Mouse (Mus musculus) gastrocnemius, postnatal 10 days (tissue): ENCODE results near the gene Olfr427. TPM values are rescaled to one million over a fixed set of nuclear protein-coding genes. Genes with fewer than 3 reads are reported as not detected.
"Not testable (repeated sequence)": the region's sequence is repeated elsewhere in the genome, so short reads cannot be mapped to it uniquely, and the experiment has no call there.

Source experiments
- DNase-seq: peaks from one replicate; pipeline ENCODE4 v3.0.0; 2021; ENCODE audit warnings: mixed read lengths
- long read RNA-seq, 2 experiments: library from polyadenylated mRNA; stranded (forward); transcript quantifications; one replicate each; pipeline ENCODE4 v2.0.0; 2021
- total RNA-seq, 2 experiments: library from RNA; stranded (reverse); gene quantifications; 2 replicates each; pipeline ENCODE4 v1.2.3; 2021

Olfr427 gene
- total RNA-seq = not detected
- long read RNA-seq, experiment 1 = 0 reads
- long read RNA-seq, experiment 2 = 0 reads

DNA sequence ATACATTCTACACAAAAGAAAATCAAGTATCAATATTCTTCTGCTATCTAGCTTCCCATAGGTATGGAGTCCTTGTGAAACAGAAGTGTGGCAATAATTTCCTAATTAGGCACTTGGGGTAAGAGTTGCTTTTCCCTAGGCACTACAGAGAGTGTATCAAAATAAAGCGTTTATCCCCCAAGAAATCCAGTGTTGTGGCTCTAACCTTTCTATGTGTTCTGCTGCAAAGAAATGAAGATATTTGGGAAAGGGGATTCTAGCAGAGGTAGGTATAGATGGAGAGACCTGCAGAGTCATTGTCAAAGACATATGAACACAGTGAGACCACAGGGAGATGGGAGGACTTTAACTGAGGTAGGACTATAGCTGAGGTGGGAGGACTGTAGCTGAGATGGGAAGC, at the start of gene Olfr427:
Gene Olfr427, plus strand, starts transcription at position 301 of the 400 bp plus-strand sequence.
- DNase-seq = no peak

DNA sequence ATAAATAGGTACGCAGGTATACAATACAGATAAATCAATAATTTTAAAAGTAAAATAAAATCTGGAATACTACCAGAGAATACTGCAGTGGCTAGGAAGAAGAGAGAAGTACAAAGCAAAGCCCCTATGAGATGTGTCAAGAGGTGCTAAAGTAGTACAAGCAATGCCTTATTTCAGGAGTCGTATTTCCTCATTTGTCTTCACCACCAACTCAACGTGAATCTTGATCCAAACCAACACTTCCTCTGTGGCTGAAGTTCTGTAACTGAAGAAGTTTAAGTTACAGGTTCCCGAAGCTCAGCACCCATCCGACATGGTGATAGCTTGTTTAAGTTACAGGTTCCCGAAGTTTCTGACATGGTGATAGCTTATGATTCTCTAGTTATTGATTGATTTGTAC, 48.5 kb upstream of the Olfr427 start:
- not testable (repeated sequence) for DNase-seq

DNA sequence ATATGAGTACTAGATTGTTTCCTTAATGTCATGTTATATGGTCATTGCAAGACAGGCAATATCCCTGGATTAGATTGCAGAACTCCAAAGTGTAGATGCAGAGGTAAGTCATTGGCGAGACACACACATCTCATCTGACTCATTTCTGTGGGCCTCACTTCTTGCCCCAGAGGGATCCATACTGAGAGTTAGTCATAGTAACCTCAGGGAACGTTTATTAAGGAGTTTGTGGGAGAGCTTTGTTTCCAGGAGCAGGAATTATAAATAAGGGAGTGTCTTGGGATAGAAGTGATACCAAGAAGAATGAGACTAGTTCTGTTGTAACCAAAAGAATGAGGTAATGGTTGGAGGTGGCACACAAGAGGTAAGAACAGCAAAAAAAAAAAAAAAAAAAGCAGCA, 47.8 kb upstream of the Olfr427 start, which contains the start of gene Olfr432:
Gene Olfr432, plus strand, starts transcription at position 313 of the 400 bp plus-strand sequence.
- no peak for DNase-seq

DNA sequence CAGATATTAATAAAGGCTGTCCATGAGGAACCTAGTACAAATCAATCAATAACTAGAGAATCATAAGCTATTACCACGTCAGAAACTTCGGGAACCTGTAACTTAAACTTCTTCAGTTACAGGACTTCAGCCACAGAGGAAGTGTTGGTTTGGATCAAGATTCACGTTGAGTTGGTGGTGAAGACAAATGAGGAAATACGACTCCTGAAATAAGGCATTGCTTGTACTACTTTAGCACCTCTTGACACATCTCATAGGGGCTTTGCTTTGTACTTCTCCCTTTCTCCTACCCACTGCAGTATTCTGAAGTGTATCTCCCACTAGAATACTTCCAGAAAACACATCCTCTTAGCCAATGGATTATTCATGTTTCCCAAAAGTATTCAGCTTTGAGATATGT, 47.3 kb upstream of the Olfr427 start:
- DNase-seq = not testable (repeated sequence)

DNA sequence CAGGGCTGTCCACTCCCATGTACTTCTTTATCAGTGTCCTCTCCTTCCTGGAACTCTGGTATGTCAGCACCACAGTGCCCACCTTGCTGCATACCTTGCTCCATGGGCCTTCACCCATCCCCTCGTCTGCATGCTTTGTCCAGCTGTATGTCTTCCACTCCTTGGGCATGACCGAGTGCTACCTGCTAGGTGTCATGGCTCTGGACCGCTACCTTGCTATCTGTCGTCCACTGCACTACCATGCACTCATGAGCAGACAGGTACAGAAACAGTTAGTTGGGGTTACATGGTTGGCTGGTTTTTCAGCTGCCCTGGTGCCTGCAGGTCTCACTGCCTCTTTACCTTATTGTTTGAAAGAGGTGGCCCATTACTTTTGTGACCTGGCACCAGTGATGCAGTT, 46.2 kb upstream of the Olfr427 start:
- no peak for DNase-seq

DNA sequence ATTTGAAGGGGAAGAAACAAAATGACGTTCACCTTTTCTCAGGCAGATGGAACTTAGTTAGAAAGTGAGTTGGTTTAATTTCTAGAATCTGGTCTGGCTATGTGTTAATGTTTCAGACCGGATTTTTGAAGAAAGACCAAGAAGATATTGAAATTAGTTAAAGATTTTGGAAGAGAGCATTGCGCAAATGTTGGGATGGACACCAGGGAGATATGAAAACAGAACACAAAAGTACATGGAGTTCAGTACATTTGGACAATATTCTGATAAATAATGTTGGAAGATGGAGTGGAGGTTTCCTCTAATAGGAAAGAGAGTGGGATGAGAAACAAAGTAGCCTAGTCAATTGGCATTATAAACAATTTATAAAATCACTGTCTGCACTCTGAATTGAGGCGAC, 45.2 kb upstream of the Olfr427 start:
- no peak for DNase-seq

DNA sequence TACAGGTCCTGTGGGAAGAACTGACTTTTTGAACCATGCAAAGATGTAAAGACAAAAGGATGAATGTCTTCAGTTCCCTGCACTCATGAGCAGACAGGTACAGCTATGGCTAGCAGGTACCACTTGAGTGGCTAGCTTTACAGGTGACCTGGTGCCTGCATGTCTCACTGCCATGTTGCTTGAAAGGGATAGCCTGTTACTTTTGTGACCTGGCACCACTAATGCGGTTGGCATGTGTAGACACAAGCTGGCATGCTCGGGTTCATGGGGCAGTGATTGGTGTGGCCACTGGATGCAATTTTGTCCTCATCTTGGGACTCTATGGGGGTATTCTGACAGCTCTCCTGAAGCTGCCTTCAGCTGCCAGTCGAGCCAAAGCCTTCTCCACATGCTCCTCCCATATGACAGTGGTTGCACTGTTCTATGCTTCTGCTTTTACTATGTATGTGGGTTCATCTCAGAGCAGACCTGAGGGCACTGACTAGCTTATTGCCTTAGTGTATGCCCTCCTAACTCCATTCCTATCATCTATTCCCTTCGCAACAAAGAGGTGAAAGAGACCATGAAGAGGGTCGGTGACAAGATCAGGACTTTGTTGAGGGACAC, 44.7 kb upstream of the Olfr427 start:
- DNase-seq = no peak

DNA sequence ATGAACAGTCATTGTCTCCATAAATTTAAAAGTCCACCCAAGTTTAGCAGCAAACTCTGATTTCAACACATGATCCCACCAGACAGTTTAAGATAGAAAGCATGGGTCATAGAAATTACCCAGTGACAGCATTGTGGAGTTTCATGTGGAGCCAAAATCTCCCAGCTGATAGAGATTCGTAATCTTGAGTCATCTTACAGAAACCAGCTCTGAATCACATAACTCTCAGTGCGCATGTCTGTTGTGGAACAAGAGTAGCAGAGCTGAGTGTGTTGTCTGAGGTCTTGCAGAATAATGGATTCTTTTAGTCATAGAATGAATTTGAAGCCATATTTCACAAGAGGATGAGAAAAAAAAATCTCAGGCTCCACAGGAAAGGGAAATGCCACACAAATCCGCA, 43.7 kb upstream of the Olfr427 start:
- no peak for DNase-seq

DNA sequence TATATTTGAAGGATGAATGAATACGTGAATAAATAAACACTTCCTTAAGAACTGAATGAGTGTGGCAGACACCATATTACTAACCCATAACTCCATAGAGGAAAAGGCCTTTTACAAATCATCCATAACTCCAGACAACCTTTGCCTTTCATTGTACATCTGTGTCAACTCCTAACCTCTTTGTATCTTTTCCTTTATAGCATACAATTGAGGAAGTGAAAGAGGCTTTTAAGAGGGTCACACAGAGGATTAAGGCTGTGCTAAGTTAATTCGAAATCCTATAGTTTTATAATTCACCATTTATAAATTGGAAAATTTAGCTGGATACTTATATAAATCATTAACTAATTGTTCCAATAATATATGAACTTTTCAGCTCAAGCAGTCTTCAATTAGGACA, 41.4 kb upstream of the Olfr427 start:
- DNase-seq = no peak

DNA sequence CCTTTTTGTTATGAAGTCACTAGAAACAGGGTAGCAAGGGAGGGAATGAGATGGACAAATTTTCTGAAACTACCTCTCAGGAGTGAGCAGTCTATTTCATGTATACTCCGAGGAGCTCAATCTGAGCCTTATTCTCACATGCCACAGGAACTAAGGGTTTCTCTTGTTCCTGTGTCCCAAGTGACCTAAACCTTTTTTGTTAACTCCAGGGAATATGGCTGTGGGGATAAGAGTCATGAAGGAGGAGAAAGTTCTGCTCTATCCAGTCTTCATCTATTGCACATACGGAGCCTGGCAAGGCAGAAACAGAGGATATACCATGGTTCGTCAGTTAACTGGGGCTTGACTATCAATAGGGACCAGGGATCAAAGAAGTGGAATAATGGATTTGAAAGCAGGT, 30.4 kb upstream of the Olfr427 start, which contains the start of gene Olfr430:
Gene Olfr430, plus strand, starts transcription at position 301 of the 400 bp plus-strand sequence.
- DNase-seq = no peak

DNA sequence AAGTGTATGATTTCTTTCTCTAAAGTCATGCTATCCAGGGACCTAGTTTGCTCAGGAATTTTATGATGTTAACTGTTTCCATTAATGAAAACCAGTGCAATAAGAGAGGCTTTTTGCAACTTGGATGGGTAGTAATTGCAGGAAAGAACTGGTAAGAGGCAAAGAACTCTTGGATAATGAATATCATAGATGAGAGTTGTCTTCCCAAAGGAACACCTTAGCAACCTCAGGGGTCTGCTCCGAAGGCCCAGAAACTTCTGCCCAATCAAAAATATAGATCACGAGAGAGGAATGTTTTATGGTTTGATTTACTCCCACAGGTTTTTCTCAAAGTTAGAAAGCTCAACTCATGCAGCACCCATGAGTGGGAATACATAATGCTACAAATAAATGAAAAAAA, 12.7 kb upstream of the Olfr427 start, which contains the start of gene Olfr429:
Gene Olfr429, plus strand, starts transcription at position 301 of the 400 bp plus-strand sequence.
- no peak for DNase-seq

DNA sequence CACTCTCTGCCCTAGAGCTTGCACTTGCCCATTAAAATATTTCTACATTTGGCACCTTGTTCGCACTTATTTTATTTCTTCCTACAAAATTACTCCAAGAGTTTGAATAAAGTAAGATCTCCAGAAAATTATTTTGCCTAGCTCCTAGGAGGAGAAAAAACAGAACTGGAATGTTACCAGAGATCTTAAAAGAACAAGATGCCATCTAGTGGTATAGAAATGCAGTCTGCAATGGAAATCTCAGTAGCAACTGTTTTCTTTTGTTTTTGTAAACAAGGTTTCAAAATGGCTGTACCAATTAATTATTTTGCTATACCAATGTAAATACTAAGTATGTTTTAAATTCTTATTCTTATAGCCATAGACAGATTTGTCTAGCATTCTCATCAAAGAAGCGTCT, 7.0 kb downstream of the Olfr427 start:
- no peak for DNase-seq

DNA sequence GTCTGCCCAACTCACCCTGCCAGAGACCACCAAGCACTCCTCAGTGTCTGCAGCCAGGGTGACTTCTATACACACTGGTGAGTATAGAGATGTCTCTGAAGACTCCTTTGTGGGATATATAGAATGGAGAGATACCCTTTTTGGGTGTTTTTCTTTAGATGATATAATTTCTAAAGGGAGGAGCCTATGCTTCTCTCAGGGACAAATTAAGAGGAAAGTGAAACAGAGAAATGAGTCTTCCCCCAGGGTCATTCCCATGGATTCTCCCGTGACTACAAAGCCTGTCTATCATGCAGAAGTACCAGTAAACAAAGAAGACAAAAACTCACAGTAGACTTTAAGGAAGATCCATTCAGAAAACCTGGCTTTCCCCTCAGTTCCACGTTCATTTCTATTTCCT, 24.4 kb downstream of the Olfr427 start, which contains the start of gene Olfr231:
Gene Olfr231, minus strand, starts transcription at position 101 of the 400 bp plus-strand sequence.
- no peak for DNase-seq

DNA sequence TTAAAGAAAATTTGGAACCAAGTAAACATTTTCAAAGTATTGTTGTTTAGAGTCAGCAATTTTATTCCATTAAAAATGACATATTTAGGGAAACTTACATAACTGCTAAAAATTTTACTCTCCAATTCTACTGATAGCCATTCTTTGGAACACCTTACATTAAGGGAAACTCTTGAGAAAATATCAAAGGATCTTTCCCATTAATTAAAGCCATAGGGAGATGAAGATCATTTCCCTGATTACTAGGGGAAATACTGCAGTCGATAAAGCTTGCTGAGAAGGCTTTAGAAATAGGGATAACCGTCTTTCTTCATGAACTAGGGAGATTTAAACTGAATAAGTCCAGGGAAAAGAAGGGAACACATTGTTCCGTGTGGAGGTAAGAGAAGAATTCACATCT, 34.5 kb downstream of the Olfr427 start, which contains the start of gene Olfr424:
Gene Olfr424, plus strand, starts transcription at position 301 of the 400 bp plus-strand sequence.
- no peak for DNase-seq

DNA sequence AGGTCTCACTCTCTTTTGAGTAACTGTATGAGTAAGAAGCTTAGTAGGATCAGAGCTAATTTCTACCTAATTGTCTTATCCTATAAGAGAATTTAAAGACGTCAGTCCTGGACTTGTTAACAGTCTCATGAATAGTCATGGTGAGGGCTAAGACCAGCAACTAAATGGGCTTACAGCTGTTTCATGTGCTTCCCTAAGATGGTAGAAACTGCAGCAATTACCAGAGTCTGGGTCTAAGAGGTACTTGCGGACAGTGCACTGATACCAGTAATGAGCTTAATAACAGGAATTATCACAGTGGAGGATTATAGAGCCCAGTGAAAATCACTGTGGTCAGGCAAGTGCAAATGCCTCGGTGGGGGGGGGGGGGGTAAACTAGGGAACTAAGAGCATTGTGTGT, 35.3 kb downstream of the Olfr427 start:
- no peak for DNase-seq

DNA sequence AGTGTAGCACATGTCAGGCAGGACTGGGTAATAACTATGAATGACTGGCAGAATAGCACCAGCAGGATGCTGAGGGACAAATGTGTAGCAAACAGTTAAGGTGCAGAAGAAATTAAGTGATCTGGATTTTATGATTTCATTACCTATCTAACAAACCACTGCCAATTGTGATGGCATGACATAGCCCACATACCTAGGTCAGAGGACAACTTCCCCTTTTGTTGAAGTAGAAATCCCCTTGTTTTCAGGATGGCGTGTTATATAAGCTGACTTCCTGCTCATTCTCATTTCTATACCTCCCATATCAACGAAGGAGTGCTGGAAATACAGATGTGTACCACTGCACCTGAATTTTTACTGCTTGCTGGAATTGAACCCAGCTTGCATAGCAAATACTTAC, 44.7 kb downstream of the Olfr427 start:
- no peak for DNase-seq

DNA sequence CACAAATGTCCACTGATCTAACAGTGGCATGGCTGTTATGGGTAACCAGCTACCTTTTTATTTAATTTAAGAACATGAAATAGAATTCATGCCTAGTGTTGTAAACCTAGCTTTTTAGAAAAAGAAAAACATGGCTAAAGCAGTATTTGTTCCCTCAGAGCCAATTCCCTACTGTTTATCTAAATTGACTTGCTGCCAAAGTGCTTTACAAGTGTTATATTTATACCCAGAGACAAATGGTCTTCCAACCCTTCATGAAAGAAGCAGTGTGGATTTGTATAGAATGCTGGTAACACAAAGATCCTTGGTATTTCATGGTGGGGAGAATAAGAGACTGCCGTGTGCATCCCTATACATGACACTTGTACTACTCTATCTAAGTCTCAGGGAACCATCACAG, 50.0 kb downstream of the Olfr427 start:
- no peak for DNase-seq

DNA sequence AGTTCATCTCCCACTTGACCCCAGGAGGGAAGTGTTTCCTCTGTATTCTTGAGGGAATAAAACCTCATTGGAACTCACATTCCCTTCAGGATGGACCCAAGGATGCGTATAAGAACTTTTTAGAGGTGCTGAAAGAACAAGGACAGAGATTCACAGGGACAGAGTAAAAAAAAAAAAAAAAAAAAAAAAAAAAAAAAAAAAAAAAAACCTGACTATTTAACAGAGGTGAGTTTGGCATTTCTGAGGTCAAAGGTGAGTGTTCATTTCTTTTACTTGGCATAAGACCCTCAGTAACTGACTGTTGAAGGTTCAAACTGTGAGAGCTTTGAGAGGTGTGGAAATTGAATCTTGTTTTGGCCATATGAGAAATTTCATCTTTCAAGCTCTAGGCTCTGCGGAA, 52.6 kb downstream of the Olfr427 start:
- DNase-seq = no peak

Other genes starting within 250 kb of the Olfr427 start
- under 1 TPM; 0.38 to 0.68 TPM for gene Ifi211, start 183.8 kb upstream of the Olfr427 start, total RNA-seq
- 1 to 10 TPM; 5.1 to 7.8 TPM for gene Mndal, start 154.4 kb upstream of the Olfr427 start, total RNA-seq
- gene Ifi203, start 154.2 kb upstream of the Olfr427 start, total RNA-seq = 1 to 10 TPM; 3.3 to 5.5 TPM
- gene Ifi202b, start 114.1 kb upstream of the Olfr427 start, total RNA-seq = not detected
- gene Ifi205, start 65.1 kb upstream of the Olfr427 start, total RNA-seq = 1 to 10 TPM; 1.7 to 2.3 TPM
- not detected for gene Olfr433, start 56.2 kb upstream of the Olfr427 start, total RNA-seq
- not detected for gene Olfr432, start 47.7 kb upstream of the Olfr427 start, total RNA-seq
- not detected for gene Olfr430, start 30.3 kb upstream of the Olfr427 start, total RNA-seq
- gene Olfr429, start 12.6 kb upstream of the Olfr427 start, total RNA-seq = not detected
- not detected for gene Olfr231, start 24.3 kb downstream of the Olfr427 start, total RNA-seq
- not detected for gene Olfr424, start 34.6 kb downstream of the Olfr427 start, total RNA-seq
- not detected for gene Olfr420, start 58.7 kb downstream of the Olfr427 start, total RNA-seq
- 1 to 10 TPM in 1 of 2 experiments, under 1 TPM in 1; 0.26 to 1.5 TPM for gene Spta1, start 75.9 kb downstream of the Olfr427 start, total RNA-seq
- gene Olfr419, start 155.2 kb downstream of the Olfr427 start, total RNA-seq = not detected
- not detected for gene Mptx1, start 233.6 kb downstream of the Olfr427 start, total RNA-seq